Mouse (Mus musculus) CD8-positive naive resting alpha-beta T cell, adult 2 months (primary cell): ENCODE data around the gene Rab24.

Experiments used
- DNase-seq, 2 experiments: peaks; one replicate each; pipeline ENCODE4 v3.0.0; 2022; ENCODE audit warnings: low read depth in 2 of 2, low spot score in 2 of 2

Rab24 gene

DNA sequence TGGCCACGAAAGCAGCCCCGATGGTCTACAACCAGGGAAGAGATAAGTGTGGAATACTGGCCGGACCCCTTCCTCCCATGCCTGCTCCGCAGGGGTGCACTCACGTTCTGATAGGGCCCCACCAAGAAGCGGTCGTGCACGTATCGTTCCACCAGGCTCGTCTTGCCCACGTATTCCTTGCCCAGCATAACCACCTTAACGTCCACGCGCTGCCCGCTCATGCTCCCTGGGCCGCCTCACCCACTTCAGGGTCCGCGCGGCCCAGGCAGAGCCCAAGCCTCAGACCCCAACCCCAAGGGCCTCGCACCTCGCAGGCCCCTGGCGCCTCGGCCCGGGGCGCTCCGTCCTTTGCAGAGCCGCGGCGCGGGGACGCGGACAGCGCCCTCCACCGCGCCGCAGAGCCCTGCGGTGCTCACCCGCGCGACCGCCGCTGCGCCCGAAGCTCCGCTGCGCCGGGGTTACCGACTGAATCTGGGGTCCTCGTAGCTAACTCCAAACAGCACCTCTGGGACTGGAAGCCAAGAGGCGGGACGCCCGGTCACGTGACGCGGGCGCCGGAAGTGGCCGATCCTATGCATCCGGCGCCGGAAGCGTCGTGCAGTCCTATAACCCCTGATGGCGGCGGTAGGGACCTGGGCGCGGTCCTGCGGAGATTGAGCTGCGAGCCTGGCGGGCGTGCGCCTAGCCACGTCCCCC, at the start of gene Rab24:
Rab24 (minus strand) TSS at position 513 of the 696 bp plus-strand sequence.
- DNase-seq, result peak; percentile 76 to 83

DNA sequence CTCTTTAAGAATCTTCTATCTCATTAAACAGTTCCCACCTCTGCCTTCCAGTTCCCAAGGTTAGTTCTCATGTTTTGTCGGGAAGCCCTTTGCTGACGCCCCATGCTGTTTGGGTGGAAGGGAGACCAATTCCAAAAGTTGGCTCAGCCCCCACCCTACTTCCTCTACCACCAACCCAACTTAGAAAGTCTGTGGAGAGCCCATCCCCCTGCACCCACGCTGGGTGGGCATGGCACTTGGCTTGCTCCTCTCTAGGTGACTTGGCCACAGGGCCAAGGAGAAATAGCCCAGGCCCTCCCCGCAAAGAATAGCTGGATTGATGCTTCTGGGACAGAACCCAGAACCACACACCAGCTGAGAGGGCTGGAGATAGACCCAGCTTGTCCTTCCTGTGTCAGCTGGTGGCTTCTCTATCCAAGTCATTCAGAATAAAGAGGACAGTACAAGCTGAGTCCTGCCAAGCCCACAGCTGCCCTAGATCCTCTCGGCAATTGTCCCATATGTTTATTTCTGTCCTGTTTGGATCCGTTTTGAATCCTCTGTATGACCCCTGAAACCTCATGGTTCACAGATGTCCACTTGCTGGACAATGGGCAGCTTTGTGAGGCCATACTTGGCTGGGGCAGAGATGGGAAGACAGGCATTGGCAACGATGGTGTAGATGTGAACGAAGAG, 49.4 kb upstream of the Rab24 start:
- no peak for DNase-seq

DNA sequence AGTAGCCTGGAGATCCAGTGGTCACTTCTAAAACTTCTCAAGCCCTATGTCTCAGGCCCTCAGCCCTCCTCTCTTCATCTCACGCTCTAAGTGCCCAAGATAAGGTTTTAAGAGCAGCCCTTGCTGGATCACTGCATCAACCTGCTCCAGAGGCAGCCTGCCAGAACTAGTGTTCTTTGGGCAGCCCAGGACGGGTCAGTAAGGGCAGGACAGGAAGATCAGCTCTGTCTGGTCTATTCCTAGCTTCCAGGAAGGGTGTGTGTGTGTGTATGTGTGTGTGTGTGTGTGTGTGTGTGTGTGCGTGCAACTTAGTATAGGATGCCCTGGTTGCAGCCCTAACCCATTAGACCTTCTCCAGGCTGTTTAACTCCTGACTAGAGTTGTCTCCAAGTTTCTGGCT, 48.5 kb upstream of the Rab24 start:
- no peak for DNase-seq

DNA sequence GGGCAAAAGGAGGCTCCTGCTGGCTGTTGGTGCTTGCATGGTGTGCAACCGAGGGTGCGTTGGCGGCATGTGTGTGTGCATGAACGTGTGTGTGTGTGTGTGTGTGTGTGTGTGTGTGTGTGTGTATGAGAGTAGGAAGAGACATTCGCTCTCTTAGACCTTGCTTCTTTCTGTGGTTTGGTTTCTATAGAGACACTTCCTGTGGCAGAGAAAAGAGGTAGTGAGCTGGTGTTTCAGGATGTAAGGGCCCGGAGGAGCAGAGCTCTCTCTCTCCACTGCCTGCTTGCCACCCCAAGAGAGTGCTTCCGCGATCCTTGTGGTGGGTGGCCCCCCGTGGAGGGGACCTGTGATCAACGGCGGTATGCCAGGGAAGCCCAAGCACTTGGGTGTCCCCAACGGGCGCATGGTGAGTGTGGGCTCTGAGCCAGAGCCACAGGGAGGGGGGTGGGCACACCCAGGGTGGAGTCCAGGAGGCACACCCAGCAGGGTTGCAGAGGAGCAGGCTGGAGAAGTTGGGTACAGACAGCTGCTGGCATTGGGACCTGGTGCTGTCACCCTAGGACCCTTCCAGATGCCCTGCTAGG, 47.9 kb upstream of the Rab24 start, which contains the start of gene Rgs14:
Rgs14 (plus strand) TSS at position 202 of the 584 bp plus-strand sequence.
- peak; percentile 66 to 72 for DNase-seq

DNA sequence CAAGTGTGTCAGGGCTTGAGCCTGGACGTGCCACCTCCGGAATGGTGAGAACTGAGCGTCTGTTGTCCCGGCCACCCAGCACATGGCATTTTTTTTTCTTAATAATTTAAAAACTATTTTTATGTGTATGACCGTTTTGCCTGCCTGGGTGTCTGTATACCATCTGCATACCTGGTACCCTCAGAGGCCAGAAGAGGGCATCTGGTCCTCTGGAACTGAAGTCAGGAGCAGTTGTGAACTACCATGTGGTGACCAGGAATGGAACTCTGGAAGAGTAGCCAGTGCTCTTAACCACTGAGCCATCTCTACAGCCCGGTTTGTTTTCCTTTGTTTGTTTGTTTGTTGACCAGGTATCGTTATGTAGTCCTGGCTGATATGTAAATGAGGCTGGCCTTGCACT, 46.7 kb upstream of the Rab24 start:
- DNase-seq, result no peak

DNA sequence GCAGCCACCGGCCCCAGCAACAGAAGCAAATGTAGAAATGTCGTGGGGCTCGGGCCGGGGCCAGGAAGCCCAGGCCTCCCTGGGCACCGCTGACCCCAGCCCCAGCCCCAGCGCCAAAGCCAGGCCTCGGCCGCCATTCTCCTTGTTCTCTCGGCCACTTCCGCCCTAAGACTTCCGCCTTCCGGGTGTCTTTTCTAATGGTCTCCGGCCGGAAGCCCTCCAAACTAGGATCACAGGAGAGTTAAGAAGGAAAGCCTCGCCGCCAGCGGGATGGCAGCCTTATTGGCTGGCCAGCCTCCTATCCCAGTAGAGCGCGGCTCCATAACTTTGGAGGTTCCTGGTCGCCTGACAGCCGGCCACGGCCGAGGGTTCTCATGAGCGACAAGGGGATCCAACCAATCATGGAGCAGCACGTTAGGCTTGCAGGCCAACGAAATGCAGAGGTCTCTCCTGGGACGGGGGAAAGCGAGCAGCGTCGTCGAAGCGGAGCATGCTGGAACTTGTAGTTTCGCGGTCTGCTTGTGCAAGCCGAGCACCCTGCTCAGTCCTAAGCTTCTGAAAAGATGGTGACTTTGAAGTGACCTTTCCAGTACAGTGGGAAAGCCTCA, 40.8 kb upstream of the Rab24 start, which contains the start of gene Lman2:
Lman2 (minus strand) TSS at position 331 of the 608 bp plus-strand sequence.
- peak; percentile 88 to 90 for DNase-seq

DNA sequence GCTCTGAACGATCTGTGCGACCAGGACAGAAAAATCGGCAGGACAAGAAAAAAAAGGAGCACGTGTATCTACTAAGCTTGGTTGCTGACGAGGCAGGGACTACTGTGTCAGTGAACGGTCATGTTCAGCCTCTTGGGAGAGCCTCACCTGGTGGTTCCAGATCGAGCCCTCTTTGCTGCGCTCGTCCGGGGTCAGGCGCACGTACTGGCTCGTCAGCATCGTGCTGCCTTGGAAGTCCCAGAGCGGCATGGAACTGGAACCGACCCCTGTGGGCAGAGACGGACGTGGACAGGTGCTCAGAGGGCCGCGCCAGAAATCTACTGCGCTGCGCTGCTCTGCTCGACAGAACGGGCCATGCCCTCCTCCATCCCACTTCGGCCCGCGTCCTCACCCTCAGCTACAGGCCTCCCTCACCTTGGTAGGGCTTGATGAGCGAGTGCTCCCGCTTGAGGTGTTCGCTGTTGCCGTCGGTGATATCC, 40.3 kb upstream of the Rab24 start:
- DNase-seq, result peak in 1 of 2 experiments; percentile 25

DNA sequence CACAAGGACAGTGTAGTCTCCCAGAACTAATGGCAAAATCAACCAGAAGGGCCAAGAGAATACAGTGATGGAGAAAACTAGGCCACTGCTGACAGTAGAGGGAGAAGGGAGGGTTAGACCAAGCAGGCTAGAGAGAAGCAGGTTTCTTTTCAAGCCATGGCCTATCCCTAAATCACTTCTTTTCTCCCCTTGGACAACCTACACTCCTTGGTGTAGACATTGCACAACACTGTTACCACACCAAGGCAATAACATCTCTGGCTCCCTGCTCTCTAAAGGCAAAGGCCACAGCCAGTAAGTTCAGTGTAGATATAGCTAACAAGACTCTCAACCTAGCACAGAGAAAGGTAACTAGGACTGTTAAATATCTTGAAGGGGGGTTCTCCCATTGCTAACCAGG, 39.4 kb upstream of the Rab24 start:
- DNase-seq, result no peak

DNA sequence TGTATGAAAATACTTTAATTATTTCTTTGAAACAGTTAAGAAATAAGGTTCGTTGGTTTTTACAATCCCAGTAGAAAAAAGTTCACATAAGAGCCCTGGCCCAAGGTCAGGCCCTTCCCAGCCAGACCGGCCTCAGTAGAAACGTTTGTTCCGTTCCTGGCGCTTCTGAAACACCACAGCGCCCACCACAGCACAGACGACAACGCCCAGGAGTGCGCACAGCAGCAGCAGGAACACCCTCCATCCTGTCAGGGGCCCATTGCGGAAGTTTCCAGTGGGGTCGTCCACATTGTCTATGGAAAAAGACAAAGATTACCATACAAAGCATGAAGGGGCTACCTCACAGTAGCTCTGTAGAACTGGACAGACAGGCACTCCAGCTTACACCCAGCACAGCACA, 25.0 kb upstream of the Rab24 start:
- DNase-seq, result no peak

DNA sequence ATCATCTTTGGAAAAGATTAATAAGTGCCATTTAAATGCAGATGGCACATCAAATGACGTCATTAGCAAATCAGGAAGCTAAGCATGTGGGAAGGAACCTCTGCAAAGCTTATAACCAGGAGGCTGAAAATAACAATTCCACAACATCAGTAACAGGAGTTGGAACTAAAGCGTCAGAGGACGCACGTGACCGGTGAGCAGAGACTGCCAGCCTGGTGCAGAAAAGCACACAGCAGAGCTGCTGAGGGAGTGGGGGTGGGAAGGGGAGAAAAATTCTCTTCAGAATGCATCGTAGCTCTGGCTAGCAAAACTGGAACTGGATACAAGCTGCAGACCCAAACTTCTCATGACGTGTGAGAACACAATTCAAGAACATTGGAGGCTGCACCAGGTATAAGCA, 22.5 kb upstream of the Rab24 start:
- DNase-seq, result no peak

DNA sequence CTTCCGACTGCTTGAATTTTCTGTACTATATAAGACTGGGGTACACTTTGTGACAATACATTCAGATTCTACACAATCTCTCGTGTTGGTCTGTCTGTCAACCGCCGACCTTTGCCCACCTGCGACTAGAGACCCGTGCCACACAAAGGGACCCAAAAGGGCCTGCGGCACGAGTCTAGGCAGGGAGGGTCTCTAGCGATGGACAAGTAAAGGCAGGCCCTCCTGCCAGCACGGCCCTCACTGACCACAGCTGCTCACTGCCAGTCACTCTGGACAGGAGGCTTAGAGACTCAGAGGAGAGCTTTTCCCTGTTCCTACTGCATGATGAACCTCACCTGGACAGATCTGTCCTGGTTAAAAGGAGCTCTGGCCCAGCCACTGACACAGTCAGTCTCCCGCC, 20.7 kb upstream of the Rab24 start:
- no peak for DNase-seq

DNA sequence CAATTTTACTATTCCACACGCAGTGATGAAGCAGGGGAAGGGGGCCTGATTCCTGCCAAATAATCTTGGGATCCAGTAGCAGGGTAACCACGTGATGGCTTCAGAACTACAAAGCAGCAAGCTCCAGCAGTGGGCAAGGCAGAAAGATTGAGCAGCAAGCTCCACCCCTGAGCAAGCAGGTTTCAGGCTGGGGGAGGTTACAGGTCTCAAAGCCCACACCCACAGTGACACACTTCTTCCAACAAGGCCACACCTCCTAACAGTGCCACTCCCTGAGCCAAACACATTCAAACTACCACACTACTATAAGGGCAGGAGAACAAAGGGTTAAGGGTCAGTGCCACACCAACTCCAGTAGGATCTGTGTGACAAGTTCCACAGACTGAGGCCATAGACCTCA, 17.5 kb upstream of the Rab24 start:
- no peak for DNase-seq

DNA sequence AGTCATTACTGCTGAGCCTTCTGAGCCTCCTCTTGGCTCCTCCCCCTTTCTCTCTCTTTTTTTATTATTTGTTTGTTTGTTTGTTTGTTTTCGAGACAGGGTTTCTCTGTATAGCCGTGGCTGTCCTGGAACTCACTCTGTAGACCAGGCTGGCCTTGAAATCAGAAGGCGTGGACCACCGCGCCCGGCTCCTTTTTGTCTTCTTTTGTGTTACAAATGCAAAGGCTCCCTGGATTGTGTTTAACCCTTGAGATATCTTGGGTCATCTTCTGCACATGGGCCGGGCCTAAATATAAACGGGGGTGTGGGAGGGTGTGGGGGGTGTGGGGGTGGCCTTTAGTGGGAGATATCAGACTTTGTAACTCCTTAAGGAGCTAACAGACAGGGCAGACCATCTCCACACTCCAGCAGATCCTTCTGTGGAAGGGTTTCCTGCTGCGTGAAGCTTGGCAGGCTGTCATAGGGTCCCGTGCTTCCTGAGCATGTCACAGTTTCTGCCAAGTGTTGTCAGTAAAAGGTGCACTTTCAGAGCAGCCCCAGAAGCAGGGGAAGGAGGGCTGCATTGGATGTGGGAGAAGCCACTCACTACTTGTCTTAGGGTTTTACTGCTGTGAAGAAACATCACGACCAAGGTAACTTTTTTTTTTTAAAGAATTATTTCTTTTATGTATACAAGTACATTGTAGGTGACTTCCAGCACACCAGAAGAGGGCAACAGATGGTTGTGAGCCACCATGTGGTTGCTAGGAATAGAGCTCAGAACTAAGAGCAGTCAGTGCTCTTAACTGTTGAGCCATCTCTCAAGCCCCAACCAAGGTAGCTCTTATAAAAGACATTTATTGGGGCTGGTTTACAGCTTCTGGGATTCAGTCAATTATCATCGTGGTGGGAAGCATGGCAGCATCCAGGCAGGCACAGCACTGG, 16.6 kb upstream of the Rab24 start:
- no peak for DNase-seq

DNA sequence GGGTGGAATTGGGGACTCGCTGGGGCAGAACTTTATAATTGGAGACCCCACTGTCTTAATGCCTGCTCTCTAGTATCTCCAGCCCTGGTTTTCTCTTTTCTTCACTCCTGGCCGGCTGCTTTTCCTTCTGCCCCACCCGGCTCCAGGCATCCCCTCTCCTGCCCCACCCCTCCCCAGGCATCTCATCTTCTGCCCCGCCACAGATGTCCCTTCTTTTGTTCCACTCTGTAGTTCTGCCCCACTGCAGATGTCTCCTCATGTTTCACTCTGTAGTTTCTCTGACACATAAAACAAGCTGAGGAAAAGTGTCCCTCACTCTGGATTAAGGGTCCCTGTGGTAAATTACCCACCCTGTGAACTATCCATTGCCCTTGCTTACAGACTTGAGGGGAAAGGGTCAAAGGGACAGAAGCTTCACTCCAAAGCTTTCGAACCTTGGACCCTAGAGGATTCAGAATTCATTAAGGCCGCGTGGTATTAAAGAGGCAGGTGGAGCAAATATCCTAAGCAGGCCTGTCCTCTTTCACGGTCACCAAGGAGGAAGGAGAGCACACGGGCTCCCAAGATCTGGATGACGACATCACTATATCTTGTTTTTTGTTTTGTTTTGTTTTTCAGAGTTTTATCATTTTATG, 15.7 kb upstream of the Rab24 start:
- DNase-seq, result no peak

DNA sequence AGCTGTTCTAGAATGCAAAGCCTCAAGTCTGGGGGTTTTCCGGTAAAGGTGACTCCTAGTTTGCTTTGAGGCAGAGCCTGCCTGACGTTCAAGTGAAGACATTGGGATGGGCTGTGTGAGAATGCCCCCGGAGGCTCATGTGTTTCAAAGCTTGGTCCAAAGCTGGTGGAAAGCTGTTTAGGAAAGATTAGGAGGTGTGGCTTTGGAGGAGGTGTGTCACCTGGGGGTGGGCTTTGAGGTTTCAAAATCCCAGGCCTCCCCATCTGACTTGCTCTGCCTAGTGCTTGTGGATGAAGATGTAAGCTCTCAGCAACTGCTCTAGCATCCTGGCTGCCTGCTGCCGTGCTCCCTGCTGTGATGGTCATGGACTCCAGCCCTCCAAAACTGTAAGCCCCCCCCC, 14.0 kb upstream of the Rab24 start:
- DNase-seq, result no peak

DNA sequence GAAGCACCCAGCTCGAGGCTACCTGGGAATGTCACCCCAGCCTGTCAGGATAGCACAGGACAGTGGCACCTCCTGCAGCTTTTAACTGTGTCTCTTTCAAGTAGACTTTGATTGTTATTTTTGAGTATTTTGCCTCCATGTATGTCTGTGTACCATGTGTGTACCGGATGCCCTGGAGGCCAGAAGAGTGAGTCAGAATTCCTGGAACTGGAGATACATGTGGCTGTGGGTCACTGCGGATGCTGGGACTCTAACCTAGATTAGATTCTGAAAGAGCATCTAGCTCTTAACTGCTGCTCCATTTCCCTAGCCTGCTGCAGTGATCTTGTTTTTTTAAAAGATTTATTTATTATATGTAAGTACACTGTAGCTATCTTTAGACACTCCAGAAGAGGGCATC, 10.6 kb upstream of the Rab24 start:
- no peak for DNase-seq

DNA sequence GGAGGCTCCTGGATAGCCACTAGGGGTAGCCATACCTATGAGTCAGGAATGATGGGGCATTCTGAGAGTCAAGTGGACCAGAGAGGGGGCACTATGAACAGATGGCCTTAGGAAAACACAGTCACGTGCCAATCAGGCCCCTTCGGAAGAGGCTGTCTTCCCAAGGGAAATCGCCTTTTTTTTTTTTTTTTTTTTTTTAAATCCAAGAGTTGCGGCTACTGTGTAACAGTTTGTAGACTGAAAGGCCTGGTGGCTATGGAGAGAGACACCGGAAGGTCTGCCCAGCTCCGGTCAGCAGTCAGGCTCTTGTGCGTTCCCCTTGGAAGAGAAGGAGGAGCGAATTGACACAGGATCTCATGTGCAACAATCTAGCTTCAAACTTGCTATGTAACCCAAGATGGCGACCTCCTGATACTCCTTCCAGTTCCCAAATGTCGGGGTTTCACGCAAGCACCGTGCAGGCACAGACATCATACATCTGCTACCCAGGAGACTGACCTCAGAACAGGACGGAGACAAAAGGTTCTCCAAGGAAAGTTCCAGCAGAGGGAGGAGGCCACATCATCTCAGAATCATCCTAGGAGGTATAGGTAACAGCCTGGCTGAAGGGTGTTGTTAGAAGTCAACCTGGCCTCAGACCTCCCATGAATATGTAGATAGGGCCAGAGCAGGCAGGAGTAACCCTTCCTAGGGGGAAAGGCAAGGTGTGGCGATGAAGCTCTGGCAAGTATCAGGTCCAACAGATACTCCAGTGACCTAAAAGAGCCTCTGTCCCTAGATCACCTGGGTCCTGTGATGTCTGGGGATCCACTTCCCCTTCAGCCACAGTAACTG, 9.0 kb upstream of the Rab24 start:
- no peak for DNase-seq

DNA sequence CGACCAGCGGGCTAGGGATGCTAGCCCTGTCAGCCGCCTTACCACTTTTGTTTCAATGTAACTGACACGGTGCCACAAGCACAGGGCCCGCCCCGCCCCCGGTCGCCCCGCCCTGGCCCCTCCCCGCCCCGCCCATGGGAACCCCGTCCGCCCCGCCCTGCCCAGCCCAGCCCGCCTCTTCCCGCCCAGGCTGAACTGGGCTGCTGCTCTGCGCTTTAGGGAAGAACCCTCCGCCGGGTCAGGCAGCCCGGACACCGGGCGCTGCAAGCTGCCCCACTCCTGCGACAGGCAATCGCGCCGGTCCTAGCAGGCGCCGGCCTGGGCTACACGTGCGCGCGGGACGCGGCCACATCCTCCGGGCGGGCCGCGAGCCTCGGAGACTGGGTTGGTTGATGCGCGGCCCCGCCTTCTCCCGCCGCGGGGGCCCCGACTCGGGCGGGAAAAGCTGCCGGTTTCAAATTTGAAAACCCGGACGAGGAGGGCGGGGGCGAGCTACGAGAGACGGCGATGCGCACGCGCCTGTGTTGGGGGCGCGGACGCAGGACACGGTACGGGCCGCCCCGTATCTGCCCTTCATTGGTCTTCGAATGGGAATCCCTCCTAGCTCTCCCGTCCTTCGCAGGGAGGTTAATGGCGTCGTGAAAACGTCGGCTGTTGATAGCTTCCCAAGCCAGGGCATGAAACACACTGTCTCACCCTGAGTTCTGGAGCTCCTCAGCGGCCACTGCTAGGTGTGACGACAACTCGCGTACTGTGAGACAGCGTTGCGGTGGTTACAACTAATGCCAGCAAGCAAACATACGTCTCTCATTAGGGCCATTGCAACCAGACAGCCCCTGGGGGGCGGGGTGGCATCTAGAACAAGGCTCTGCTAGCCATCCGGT, 8.2 kb upstream of the Rab24 start, which contains the start of gene Mxd3:
Mxd3 (minus strand) TSS at position 141 of the 884 bp plus-strand sequence.
- DNase-seq, result peak; percentile 71 to 77
